Mouse (Mus musculus): Measurements from ENCODE around the gene Syt3.

DNA sequence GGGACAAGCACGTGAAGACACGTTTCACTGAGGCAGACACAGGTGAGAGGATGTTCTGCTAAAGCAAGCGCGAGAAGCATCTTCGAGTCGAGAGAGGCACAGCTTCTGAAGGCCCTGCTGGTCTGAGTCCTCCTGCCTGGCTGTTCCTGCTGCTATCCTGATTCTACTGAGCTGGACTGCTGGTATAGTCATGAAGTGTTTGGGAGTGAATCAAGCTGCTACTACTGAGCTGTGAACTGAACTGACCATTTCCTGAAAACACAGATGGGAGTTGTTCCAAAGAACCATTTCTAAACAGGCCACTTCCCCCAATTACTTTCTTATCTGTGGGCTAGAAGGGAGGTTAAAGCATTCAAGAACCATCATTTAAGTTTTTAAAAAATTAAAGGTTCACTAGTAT, 29.4 kb downstream of the Syt3 start:
- TF ChIP-seq GATA1 (IDR thresholded peaks at IDR 0.05; ENCODE audit: borderline replicate concordance, low read length) (no peak), FLI1 (IDR thresholded peaks at IDR 0.05; ENCODE audit: low read length) (no peak)
